Mouse (Mus musculus) skeletal muscle tissue, adult 2 months (tissue): ENCODE results near the gene Shroom1.

ENCODE experiments used
- DNase-seq: peaks from one replicate; pipeline ENCODE4 v3.0.0-alpha.2; 2012; ENCODE audit warnings: low read depth, low spot score

The Shroom1 gene

GRCm38 (mm10) chr11:53508152-53508551, 51.1 kb downstream of the Shroom1 start:
- DNase-seq = peak; percentile 87

- DNase-seq = no peak
Observed at GRCm38 (mm10) chr11:53508591-53508990, 51.6 kb downstream of the Shroom1 start.

- no peak for DNase-seq
Observed at GRCm38 (mm10) chr11:53510351-53510750, 53.3 kb downstream of the Shroom1 start.

GRCm38 (mm10) chr11:53516775-53517627, 60.0 kb downstream of the Shroom1 start:
- DNase-seq = no peak
